Mouse (Mus musculus): ENCODE measurements around the gene Fabp6. TPM values are rescaled to one million over a fixed set of nuclear protein-coding genes. Genes with fewer than 3 reads are reported as not detected.

Fabp6 gene
- polyA plus RNA-seq, 1 experiment from 2014 or later = not detected

DNA sequence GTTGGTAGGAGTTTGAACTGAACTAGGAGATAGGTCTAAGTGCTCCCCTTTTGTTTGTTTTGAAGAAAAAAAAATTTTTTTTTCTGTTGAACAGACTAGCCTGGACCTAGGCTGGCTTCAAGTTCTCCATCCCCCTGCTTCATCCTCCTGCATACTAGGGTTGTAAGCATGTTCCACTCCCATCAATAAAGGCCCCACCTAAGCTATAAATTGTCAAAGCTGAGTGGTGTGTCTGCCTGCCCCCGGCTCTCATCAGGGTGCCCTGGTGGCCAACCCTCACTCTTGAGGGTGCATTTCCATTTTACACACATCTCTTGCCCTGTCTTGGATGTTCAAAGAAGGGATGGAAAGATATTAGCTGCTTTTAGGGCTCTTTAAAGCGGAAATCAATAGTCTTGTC lies 35.9 kb downstream of the Fabp6 start:
- no peak overlapping the region for H3K4me2 ChIP-seq
- H3K4me1 ChIP-seq (replicated peaks) = peaks cover 78% of the 10 kb centered on the region
- no peaks in the 10 kb centered on the region for H3K27me3 ChIP-seq
- no peaks in the 10 kb centered on the region for H3K36me3 ChIP-seq
- H3K9me3 ChIP-seq (replicated peaks) = no peaks in the 10 kb centered on the region
- ATAC-seq (replicated peaks; ENCODE audit: insufficient number of reproducible peaks, insufficient read depth, low FRiP score, low read depth) = no peak
- 59% methylated on average over 2 of the region's 2 CpGs for WGBS
- peak overlapping the region; percentile 76; the same call in 1 of the 2 replicates for H3K27ac ChIP-seq
- H3K4me3 ChIP-seq = no peak overlapping the region
- H3K9ac ChIP-seq = no peak overlapping the region

DNA sequence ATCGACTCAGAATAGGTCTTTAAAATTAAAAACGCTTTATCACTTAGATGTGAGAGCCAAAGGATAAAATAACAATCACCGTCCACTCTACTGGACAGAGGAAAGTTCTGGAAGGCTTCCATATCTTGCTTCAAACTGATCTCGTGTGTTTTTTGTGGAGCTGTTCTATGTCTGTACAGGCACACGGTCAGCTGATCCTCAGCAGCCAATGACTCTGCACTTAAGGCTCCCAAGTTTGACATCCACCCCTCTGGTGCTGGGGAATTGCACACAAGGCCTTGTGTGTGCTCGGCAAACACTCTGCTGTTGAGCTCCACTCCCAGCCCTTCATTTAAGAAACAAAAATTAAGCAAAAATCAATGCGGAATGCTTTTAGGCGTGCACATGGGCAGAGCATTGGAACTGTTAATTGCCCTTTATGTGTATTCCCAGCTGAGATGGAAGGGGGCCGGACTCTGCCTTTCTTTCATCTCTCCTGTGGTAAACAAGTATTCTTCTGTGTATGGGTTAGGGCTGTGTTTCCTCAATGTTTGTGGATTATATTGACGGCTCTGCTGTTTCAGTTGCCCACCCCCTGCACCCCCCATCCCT lies 37.6 kb downstream of the Fabp6 start:
- Histone ChIP-seq H3K27ac (peak overlapping the region; percentile 66), H3K9me3 (replicated peaks) (no peaks in the 10 kb centered on the region), H3K27me3 (no peaks in the 10 kb centered on the region), H3K4me2 (no peak overlapping the region), H3K4me3 (no peak overlapping the region), H3K4me1 (replicated peaks) (peaks cover 73% of the 10 kb centered on the region), H3K9ac (no peak overlapping the region), H3K36me3 (0 out of 2 replicates have a peak, but pooled peaks cover 2% of the 10 kb centered on the region)
- 54% methylated on average over 10 of the region's 10 CpGs for WGBS
- ATAC-seq (replicated peaks; ENCODE audit: insufficient number of reproducible peaks, insufficient read depth, low FRiP score, low read depth) = no peak

DNA sequence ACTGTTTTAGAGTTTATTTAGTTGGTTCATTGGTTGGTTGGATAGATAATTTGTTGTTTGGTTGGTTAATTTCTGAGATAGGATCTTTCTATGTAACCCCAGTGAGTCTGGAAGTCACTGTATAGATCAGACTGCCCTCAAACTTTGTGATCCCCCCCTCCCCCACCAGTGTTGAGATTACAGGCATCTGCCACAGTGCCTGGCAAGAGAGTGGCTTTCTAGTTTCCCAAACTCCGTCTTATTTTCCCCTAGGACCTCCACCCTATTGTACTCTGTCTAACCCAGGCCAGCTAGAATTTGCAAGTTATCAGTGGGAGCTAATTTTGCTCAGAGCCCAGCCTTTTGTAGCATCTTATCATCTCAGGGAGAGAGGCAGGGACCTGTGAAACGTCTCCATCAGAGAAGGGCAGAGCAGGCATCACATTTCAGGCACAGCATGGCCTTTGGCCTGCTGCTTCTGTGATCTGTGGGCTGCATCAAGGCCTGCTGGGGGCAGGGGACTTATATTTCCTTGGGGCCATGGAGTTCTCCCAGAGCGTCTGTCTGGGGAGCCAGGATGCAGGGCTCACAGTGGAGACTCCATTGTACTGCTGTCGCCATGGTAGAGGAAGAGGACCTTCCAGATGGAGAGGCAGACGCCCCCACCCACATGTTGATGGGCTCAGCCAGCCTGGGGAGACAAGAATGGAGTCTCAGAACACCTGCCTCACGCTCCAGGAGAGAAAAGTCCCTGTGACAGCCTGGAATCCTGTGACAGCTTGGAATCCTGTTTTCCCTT lies 41.6 kb downstream of the Fabp6 start:
- peaks cover 37% of the 10 kb centered on the region for H3K4me1 ChIP-seq (replicated peaks)
- H3K36me3 ChIP-seq = peaks cover 21% of the 10 kb centered on the region
- WGBS = 7% methylated on average over 6 of the region's 6 CpGs

DNA sequence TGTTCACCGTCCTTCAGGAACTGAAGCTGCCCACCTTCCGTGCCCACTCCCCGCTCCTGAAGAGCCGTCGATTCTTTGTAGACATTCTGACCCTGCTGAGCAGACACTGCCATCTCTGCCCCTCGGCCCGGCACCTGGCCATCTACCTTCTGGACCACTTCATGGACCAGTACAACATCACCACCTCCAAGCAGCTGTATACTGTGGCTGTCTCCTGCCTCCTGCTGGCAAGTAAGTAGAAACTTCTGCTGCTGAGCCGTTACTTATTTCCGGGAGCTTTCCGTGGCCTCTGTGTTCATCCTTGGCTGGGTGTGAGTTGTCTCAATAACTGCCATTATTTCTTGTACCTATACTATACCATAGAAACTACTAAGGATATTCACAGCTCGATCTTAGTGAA lies 44.8 kb downstream of the Fabp6 start:
- no peak overlapping the region for H3K4me3 ChIP-seq

More for the DNA sequence above, 41.6 kb downstream of the Fabp6 start:
- Histone ChIP-seq H3K27me3 (no peaks in the 10 kb centered on the region), H3K9ac (no peak overlapping the region), H3K27ac (peak overlapping the region; percentile 66), H3K4me2 (no peak overlapping the region), H3K9me3 (replicated peaks) (no peaks in the 10 kb centered on the region), H3K4me3 (no peak overlapping the region)
- 0 out of 2 replicates have a peak, but pooled peaks have one; percentile 21 for ATAC-seq (replicated peaks; ENCODE audit: insufficient number of reproducible peaks, insufficient read depth, low FRiP score, low read depth)

DNA sequence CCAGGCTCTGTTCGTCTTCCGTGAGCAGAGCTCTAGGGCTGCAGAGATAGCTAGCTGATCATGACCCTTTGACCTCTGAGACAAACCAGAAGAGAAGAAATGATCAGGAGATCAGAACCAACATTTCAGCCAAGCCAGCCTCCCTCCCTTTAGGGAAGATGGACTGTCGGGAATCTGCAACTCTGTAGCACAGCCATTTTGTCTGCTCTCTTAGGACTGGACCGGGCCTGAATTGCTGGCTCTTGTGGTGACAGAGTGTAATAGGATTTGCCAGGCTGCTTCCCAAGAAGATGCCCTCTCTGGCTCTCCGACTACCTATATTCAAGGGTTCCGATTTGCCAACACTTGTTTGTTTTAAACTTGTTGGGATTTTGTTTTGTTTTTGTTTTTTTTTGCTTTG lies 48.7 kb downstream of the Fabp6 start:
- Histone ChIP-seq H3K9me3 (replicated peaks) (no peaks in the 10 kb centered on the region), H3K27ac (0 out of 2 replicates have a peak overlapping the region, but pooled peaks have one; percentile 22), H3K36me3 (peaks cover 12% of the 10 kb centered on the region), H3K4me1 (replicated peaks) (peaks cover 51% of the 10 kb centered on the region), H3K27me3 (no peaks in the 10 kb centered on the region), H3K4me3 (no peak overlapping the region), H3K9ac (no peak overlapping the region), H3K4me2 (no peak overlapping the region)
- WGBS = 73% methylated on average over 6 of the region's 6 CpGs
- ATAC-seq (replicated peaks; ENCODE audit: insufficient number of reproducible peaks, insufficient read depth, low FRiP score, low read depth) = no peak

More for the DNA sequence above, 44.8 kb downstream of the Fabp6 start:
- Histone ChIP-seq H3K36me3 (peaks cover 21% of the 10 kb centered on the region), H3K9ac (no peak overlapping the region), H3K9me3 (replicated peaks) (no peaks in the 10 kb centered on the region), H3K4me2 (no peak overlapping the region), H3K27me3 (no peaks in the 10 kb centered on the region), H3K27ac (no peak overlapping the region), H3K4me1 (replicated peaks) (peaks cover 34% of the 10 kb centered on the region)
- ATAC-seq (replicated peaks; ENCODE audit: insufficient number of reproducible peaks, insufficient read depth, low FRiP score, low read depth) = no peak
- 84% methylated on average over 11 of the region's 11 CpGs for WGBS

DNA sequence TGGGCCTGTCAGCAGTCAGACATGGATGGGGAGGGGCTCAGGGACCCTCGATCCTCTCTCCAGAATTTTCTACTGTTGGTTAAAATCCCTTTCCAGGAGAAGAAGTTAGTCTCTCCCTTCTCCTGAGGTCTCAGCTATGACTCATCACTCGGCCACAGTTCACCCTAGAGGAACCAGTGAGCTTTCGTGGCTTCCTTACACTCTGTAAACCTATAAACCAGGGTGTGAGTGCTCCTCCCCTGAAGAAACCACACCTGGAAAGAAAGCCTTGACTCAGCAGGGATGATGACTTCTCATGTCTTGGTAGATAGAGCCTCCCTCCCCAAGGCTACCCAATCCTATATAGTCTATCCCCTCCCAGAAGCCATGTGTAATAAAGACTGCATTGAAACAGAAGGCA lies 49.6 kb downstream of the Fabp6 start:
- Histone ChIP-seq H3K36me3 (peaks cover 3% of the 10 kb centered on the region), H3K27me3 (no peaks in the 10 kb centered on the region), H3K4me3 (no peak overlapping the region), H3K27ac (no peak overlapping the region), H3K4me1 (replicated peaks) (peaks cover 50% of the 10 kb centered on the region), H3K9me3 (replicated peaks) (no peaks in the 10 kb centered on the region), H3K4me2 (no peak overlapping the region), H3K9ac (no peak overlapping the region)
- 81% methylated on average over 3 of the region's 3 CpGs for WGBS
- ATAC-seq (replicated peaks; ENCODE audit: insufficient number of reproducible peaks, insufficient read depth, low FRiP score, low read depth) = no peak

DNA sequence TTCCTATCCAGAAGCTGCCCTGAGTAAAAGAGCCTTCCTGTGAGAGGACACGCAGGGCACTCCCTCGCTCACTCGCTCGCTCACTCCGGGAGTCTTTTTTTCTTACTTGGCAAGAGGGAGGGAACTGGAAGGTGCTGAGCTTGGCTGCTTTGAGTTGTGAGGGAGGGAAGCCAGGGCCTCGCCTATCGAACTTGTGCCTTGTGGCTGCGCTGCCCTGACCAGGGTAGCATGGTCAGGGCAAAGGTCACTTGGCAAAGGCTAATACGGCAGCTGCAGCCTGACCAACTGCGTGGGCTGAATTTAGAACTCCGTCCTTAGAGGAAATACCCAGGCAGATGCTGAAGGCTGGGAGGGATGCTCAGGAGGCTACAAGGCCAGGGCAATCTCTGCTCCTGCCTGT lies 51.6 kb downstream of the Fabp6 start:
- 29% methylated on average over 11 of the region's 11 CpGs for WGBS
- no peak for ATAC-seq (replicated peaks; ENCODE audit: insufficient number of reproducible peaks, insufficient read depth, low FRiP score, low read depth)

DNA sequence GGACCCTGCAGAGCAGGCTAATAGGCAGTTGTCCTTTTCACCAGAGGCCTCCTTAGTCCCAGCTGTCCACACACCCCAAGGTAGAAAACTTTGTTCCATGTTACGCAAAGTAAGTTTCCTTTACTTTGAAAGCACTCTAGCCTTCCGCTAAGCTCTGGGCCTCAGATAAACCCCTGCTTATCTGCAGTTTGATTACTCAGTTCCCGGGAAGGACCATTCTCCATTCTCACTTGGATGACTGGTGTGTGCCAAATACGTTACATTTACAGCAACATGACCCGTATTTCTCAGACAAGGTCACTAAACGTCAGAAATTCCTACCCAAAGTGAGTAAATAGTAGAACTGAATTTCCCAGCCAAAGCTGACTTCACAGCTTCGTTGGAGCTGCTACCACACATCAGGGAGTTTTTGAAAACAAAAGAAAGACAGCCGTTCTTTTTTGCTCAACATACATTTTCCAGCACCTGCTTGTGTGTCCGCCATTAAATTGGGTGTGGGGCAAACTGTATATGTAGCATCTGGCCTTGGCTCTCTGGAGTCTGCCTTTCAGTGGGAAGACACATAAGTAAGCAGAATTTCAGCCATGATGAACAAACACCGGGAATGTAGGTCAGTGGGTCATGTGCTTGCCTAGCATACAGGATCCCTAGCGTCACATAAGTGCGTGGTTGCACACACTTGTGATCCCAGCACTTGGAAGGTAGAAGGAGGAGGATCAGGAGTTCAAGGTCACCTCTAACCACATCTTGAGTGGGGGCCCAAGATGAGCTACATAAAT lies 52.5 kb downstream of the Fabp6 start:
- Histone ChIP-seq H3K9ac (peak overlapping the region; percentile 39), H3K4me1 (replicated peaks) (peaks cover 69% of the 10 kb centered on the region), H3K27ac (peak overlapping the region; percentile 98), H3K4me2 (peak overlapping the region; percentile 50), H3K9me3 (replicated peaks) (no peaks in the 10 kb centered on the region), H3K4me3 (no peak overlapping the region), H3K36me3 (no peaks in the 10 kb centered on the region), H3K27me3 (no peaks in the 10 kb centered on the region)
- WGBS = 22% methylated on average over 12 of the region's 12 CpGs
- peak; percentile 73 for ATAC-seq (replicated peaks; ENCODE audit: insufficient number of reproducible peaks, insufficient read depth, low FRiP score, low read depth)

More for the DNA sequence above, 51.6 kb downstream of the Fabp6 start:
- H3K36me3 ChIP-seq = no peaks in the 10 kb centered on the region
- no peaks in the 10 kb centered on the region for H3K9me3 ChIP-seq (replicated peaks)
- no peak overlapping the region for H3K4me3 ChIP-seq
- H3K27ac ChIP-seq = peak overlapping the region; percentile 98
- H3K9ac ChIP-seq = peak overlapping the region; percentile 4; the same call in 1 of the 2 replicates
- peaks cover 69% of the 10 kb centered on the region for H3K4me1 ChIP-seq (replicated peaks)
- no peak overlapping the region for H3K4me2 ChIP-seq
- H3K27me3 ChIP-seq = no peaks in the 10 kb centered on the region

DNA sequence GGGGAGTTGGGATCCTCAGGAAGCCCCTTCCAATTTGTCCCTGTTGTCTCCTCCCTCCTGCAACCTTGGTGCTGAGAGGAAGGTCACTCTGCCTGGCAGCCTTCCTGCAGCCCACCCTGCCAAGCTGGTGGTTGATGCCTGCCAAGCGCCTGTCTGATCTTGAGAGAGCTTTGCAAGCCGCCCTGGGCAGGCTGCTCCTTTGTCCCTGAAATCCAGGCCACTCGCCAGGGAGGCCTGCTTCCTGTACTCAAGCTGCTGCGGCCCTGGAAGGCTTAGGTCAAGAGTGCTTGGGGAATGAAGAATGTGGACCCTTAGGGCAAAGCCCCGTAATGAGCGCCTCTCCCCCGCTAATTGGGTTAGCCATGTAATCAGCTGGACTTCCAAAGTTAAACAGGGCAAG lies 53.2 kb downstream of the Fabp6 start:
- peaks cover 75% of the 10 kb centered on the region for H3K4me1 ChIP-seq (replicated peaks)
- H3K27ac ChIP-seq = peak overlapping the region; percentile 98
- no peaks in the 10 kb centered on the region for H3K9me3 ChIP-seq (replicated peaks)
- no peak overlapping the region for H3K4me3 ChIP-seq
- ATAC-seq (replicated peaks; ENCODE audit: insufficient number of reproducible peaks, insufficient read depth, low FRiP score, low read depth) = peak; percentile 78
- H3K36me3 ChIP-seq = no peaks in the 10 kb centered on the region
- 4% methylated on average over 7 of the region's 7 CpGs for WGBS
- H3K27me3 ChIP-seq = no peaks in the 10 kb centered on the region
- peak overlapping the region; percentile 50 for H3K4me2 ChIP-seq
- peak overlapping the region; percentile 39; the same call in 1 of the 2 replicates for H3K9ac ChIP-seq

DNA sequence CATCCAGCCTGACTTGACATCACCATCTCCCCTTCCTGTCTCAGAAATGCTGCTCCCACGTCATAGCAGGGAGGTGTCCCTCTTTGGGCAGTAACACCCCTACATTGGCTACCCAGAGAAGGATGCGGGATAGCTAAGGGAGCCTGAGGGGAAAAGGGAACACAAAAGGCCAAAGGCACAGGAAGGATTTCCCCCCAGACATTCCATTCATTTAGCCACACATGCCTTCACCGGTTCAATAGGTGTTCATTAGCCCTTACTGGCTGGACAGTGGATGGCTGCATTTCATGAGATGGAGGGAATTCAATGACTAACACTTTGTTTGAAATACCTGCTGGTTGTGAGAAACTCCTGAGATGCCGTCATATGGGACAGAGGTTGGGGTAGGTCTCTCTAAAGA lies 54.7 kb downstream of the Fabp6 start:
- no peak for ATAC-seq (replicated peaks; ENCODE audit: insufficient number of reproducible peaks, insufficient read depth, low FRiP score, low read depth)
- H3K9me3 ChIP-seq (replicated peaks) = no peaks in the 10 kb centered on the region
- H3K4me1 ChIP-seq (replicated peaks) = peaks cover 76% of the 10 kb centered on the region
- no peak overlapping the region for H3K4me2 ChIP-seq
- H3K9ac ChIP-seq = no peak overlapping the region
- WGBS = 72% methylated on average over 4 of the region's 4 CpGs
- H3K4me3 ChIP-seq = no peak overlapping the region
- H3K36me3 ChIP-seq = no peaks in the 10 kb centered on the region
- no peaks in the 10 kb centered on the region for H3K27me3 ChIP-seq
- H3K27ac ChIP-seq = peak overlapping the region; percentile 98
